Comparison of ENCODE assay signal across 24 mouse cellular contexts in genomic region chr8:10151692-10152247, GRCm38 (mm10).
"Had no signal": no experiment of that assay in that cellular context is flagged by ENCODE, and none has a peak within 500 bp of the region (broad histone marks: within the 10 kb centered on the region; RNA-seq: fewer than 3 reads in every experiment).

No protein-coding gene starts in this region.

- H3K4me1 ChIP-seq: limb, embryonic 12.5 days had no signal

- H3K27me3 ChIP-seq: midbrain, embryonic 15.5 days had no signal

- H3K9me3 ChIP-seq: kidney, embryonic 15.5 days; limb, embryonic 15.5 days; midbrain, embryonic 12.5 days; midbrain, embryonic 15.5 days; neural tube, embryonic 13.5 days had no signal

- H3K4me3 ChIP-seq: kidney, embryonic 15.5 days; left cerebral cortex, adult 2 months; limb, embryonic 12.5 days; limb, embryonic 15.5 days; midbrain, embryonic 12.5 days; midbrain, embryonic 15.5 days; myocyte; neural tube, embryonic 13.5 days had no signal

- DNase-seq: kidney, adult 11 months; kidney, adult 8-10 months; kidney, postnatal 10 days; kidney, postnatal 36 days; layer of hippocampus, postnatal 36 days; left cerebral cortex, postnatal 4 days; liver, postnatal 0 days; lung, postnatal 4 days; retina, postnatal 1 day; right cerebral cortex, postnatal 25 days; spleen, adult 18-20 months; thymus, adult 18-20 months; thymus, postnatal 4 days had no signal

- H3K9ac ChIP-seq: kidney, embryonic 15.5 days; limb, embryonic 12.5 days; limb, embryonic 15.5 days; liver, embryonic 14.5 days; liver, postnatal 0 days; midbrain, embryonic 12.5 days; midbrain, embryonic 15.5 days; neural tube, embryonic 13.5 days had no signal

- H3K36me3 ChIP-seq: kidney, embryonic 15.5 days; limb, embryonic 12.5 days; limb, embryonic 15.5 days; midbrain, embryonic 12.5 days; midbrain, embryonic 15.5 days; neural tube, embryonic 13.5 days had no signal

- ATAC-seq: hindbrain, embryonic 16.5 days; liver, postnatal 0 days; midbrain, embryonic 15.5 days had no signal

- H3K27ac ChIP-seq: kidney, embryonic 15.5 days; left cerebral cortex, adult 2 months; limb, embryonic 12.5 days; limb, embryonic 15.5 days; liver, embryonic 14.5 days; midbrain, embryonic 12.5 days; midbrain, embryonic 15.5 days; neural tube, embryonic 13.5 days had no signal

- H3K4me2 ChIP-seq: kidney, embryonic 15.5 days; limb, embryonic 12.5 days; limb, embryonic 15.5 days; liver, embryonic 11.5 days; midbrain, embryonic 12.5 days; midbrain, embryonic 15.5 days; neural tube, embryonic 13.5 days had no signal
